Mouse (Mus musculus): ENCODE measurements around the gene Vmp1.
A peak's percentile ranks its signal among the peaks of the same experiment; 100 is the strongest.

The Vmp1 gene

GRCm38 (mm10) chr11:86671041-86671675 is 12.5 kb downstream of the Vmp1 start:
- DNase-seq = no peak

GRCm38 (mm10) chr11:86668169-86668568 is 15.5 kb downstream of the Vmp1 start:
- no peak for DNase-seq

GRCm38 (mm10) chr11:86667553-86667952 is 16.1 kb downstream of the Vmp1 start:
- DNase-seq = no peak

- DNase-seq = no peak
These were observed 19.2 kb downstream of the Vmp1 start for GRCm38 (mm10) chr11:86664406-86664805.

- no peak for DNase-seq
These were observed 19.7 kb downstream of the Vmp1 start for GRCm38 (mm10) chr11:86663977-86664376.

- DNase-seq = no peak
These were observed 20.4 kb downstream of the Vmp1 start for GRCm38 (mm10) chr11:86662986-86663895.

DNA sequence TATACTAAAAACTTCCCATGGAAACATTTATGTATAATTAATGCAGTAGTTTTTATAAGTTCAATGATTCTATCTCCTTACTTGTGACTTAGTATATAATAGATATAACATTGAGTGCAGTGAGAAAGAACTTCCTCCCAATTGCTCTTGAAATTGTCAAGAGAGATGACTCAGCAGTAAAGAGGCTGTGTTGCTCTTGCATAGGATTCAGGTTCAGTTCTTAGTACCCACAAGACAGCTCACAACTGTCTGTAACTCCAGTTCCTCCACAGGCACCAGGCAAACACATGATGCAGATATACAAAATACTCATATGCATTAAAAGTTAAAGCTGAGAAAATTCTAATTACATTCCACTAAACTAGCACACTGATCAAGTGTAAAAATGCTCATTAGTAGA is 25.8 kb downstream of the Vmp1 start:
- DNase-seq = no peak

DNA sequence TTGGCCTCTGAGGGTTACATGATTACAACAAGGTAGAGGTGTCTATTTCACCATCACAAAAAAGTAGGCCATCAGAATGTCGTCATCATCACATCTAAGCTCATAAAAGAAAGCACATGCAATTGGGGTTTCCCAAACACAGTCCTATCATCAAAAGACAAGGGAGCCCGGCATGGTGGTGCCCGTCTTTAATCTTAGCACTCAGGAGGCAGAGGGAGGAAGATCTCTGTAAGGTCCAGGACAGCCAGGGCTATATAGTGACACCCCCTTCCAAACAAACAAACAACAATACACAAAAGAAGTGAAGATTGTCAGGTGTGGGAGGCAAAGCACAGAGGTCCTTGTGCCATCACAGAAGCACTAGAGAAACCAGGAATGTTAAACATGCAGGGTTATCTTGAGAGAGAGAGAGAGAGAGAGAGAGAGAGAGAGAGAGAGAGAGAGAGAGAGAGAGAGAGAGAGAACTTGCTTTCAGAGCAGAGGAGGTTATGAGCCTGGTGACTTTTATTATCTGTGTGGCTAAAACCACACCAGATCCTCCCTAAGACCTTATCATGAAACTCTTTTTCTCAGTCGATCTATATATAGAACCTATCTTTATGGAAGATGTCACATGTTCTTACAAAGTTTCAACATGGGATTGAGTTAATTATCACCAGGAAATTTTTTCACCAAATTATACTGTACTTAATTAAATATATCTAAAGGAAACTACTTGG is 26.6 kb downstream of the Vmp1 start:
- DNase-seq = no peak

DNA sequence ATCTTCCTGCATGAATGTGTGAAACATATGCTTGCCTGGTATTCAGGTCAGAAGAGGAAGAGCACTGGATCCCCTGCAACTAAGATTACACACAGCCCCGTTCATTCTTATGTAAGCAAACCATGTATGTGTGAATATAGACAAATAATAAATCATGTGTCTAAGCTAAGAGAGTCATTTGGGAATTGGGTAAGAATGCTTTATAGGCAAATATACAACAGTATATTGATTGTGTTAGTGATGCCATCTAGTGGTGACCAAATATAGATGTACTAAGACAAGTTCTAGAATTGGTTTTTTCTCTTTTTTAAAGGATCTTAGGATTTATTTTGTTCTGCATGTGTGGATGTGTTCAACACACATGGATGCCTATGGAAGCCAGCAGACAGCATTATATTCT is 28.0 kb downstream of the Vmp1 start:
- DNase-seq = no peak

GRCm38 (mm10) chr11:86654096-86654495 is 29.5 kb downstream of the Vmp1 start:
- DNase-seq = no peak

DNA sequence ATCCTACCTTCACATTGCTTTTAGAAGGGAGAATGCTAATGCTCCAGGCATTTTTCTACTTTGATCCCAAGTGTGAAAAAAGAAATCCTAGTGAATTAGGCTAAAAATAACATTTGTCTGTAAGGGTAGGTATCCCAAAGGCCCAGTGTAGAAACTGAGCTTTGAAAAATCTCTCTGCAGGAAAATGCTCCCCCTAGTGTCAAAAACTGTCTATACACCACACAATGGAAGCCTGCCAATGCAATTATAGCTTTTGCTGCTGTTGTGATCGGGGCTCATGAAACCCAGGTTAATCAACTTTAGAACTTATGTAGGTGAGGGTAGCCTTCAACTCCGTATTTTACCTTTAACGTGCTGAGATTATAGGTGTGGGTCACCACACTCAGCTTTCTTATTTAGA is 30.2 kb downstream of the Vmp1 start:
- DNase-seq = peak; percentile 23

GRCm38 (mm10) chr11:86652578-86652979 is 31.1 kb downstream of the Vmp1 start:
- no peak for DNase-seq

GRCm38 (mm10) chr11:86650676-86651075 is 33.0 kb downstream of the Vmp1 start:
- DNase-seq = no peak

GRCm38 (mm10) chr11:86649542-86649941 is 34.1 kb downstream of the Vmp1 start:
- DNase-seq = no peak

DNA sequence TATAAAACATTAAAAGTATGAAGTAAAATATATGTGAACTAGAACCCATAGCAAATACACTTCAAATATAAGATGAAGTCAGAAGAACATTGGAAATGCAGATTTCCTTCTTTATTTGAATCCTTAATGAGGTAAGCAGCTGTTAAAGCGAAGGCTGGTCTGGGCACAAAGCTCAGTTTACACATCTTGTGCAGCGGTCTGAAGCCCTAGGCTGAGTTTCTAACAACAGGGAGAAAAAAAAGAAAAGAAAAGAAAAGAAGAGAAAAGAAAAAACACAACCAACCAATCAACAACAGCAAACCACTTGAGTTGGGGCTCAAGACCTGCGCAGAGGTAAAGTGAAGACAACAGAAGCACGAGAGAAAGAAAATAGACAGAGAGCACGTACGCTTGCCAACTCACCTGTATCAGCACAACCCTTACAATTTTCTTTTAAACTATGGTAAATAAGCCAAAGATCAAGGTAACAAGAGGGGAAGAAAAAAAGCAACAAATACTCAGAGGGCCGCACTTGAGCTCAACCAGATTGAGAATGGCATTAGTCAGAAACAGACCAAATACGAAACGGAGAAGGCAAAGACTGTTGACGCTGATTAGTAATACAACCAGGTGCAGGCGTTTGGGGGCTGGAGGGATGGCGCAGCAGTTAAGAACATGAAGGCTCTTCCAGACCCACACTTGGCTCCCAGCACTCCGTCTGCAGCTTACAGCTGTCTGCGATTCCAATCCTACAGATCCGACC is 35.8 kb downstream of the Vmp1 start:
- DNase-seq = no peak

GRCm38 (mm10) chr11:86646885-86647459 is 36.7 kb downstream of the Vmp1 start:
- no peak for DNase-seq

DNA sequence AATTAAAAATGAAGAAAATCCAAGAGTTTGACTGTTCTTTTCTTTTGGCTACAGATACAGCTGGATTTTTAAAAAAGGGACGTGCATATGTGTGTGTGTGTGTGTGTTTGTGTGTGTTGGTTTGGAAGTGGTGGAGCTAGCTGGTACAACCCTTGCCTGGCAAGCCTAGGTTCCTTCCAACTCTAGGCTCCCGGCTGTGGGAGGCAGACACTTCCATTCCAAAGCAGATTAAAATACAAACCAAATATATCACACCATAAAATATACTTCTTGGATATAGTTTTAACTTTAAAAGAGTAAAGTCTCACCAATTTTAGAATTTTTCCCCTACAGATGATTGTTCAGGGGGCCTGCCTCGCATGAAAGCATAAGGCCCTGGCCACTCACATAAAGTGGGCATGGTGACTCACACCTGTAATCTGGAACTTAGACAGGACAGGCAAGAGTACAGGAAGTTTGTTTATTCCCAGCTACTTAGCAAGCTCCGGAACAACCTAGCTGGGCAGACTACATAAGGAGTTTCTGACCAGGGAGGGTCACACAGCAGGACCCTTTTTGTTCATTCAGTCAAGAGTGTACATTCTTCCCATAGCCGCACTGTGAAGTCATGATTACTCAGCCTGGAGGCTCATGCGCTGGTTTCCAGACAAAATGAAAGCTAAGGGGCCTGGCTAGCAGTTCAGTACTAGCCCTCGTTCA is 37.4 kb downstream of the Vmp1 start:
- DNase-seq = no peak

- DNase-seq = no peak
These were observed 39.1 kb downstream of the Vmp1 start for GRCm38 (mm10) chr11:86644553-86644952.

- DNase-seq = no peak
These were observed 41.9 kb downstream of the Vmp1 start for GRCm38 (mm10) chr11:86641714-86642113.

DNA sequence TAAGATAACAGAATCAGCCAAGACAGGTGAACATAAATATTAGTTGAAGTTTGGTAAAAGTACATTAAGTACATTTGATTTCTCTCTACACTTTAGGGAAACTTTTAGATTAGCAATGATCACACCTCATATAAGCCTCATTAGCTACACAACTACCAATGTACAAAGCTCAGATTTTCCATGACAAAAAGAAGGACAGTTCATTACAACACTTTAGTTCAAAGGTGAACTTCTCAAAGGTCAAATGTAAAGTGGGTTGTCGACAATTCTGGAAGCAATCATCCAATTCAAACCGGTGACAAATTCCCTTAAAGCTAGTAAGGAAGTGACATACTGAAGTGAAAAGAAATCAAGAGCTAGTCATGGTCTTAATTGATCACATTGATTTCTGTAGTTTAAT is 45.9 kb downstream of the Vmp1 start:
- no peak for DNase-seq

- DNase-seq = no peak
These were observed 49.2 kb downstream of the Vmp1 start for GRCm38 (mm10) chr11:86634396-86634795.

GRCm38 (mm10) chr11:86629941-86630340 is 53.7 kb downstream of the Vmp1 start:
- no peak for DNase-seq
